Mouse (Mus musculus): ENCODE measurements at regions not wholly inside any gene's neighbourhood (a gene's known extent, or its start where the extent isn't known, plus 50 kb on each side); places are given as distances from the start of the nearest gene placed in this dataset.

GRCm38 (mm10) chr8:115626396-115627136, 81.0 kb downstream of the Maf start:
- no peak for DNase-seq
- intact Hi-C loops (cut with DNase I; ENCODE audit: low total_unique reads) = no loop called here

- intact Hi-C loops (cut with DNase I; ENCODE audit: low total_unique reads) = no loop called here
- no peak for DNase-seq
These were observed 82.5 kb downstream of the Maf start for GRCm38 (mm10) chr8:115625072-115625471.

DNA sequence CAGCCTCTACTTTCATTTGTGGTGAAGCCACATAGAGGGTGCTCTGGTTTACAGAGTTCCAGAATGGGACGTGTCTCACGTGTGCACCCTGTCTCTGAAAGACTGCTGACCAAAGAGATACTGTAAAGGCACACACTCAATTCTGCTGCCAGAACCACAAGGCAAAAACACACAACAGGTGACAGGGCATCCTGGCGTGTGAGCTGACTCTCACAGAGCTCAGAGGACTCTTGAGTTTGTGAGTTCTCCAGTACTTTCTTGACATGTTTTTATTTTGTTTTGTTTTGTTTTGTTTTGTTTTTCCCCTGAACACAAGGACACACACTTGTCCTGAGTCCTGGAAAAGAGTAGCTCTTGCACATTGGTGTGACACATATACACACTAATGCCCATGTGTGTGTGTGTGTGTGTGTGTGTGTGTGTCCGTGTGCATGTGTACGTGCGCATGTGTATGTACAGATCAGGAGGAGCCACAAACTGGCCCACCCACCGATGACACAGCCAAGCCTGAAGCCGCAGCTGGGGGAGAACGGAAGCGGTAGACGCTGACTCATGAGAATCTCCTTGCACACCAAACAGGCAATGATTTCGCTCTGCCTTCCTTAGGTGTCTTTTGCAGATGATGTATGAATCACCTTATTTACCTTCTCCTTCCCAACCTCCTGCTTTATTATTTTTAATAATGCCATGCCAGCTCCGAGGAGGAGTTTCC, 89.4 kb downstream of the Maf start:
- peak; percentile 19 for DNase-seq
- intact Hi-C loops (cut with DNase I; ENCODE audit: low total_unique reads) = no loop called here

DNA sequence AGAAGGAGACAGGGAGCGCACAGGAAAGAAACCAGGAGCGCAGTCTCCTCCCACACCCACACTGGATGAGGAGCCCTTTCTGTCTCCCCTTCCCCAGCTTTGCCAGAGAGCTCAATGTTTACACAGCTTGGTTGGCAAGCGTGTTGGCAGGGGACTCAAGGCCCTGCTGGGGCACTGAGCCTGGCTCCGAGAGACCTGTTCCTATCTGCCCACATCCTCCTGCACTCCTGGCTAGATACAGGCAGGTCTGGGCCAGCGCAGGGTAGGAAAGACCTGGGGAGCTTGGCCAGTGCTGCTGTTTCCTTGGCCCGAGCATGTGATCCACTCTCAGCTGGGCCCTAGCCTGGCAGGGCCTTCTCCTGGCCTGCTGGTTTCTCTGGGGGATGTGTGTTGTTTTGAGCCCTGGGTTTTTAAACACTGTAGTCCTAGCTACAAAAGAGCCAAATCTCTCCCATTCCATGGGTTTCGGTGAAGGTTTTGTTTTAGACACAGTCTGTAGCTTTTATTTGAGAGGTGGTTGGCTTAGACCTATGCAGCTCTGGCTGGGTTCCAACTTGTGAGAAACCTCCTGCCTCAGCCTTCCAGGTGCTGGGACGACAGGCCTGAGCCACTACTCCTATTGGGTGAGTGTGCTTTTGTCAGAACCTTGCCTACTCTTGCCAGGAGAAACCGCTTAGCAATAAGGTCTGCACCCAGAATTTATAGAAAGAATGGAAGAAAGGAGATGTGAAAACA, 90.6 kb downstream of the Maf start:
- peak; percentile 22 for DNase-seq
- intact Hi-C loops (cut with DNase I; ENCODE audit: low total_unique reads) = no loop called here

GRCm38 (mm10) chr8:115613946-115614584, 93.5 kb downstream of the Maf start:
- intact Hi-C loops (cut with DNase I; ENCODE audit: low total_unique reads) = no loop called here
- no peak for DNase-seq

GRCm38 (mm10) chr8:115612119-115612518, 95.5 kb downstream of the Maf start:
- intact Hi-C loops (cut with DNase I; ENCODE audit: low total_unique reads) = no loop called here
- no peak for DNase-seq

GRCm38 (mm10) chr8:115599771-115600170, 107.8 kb downstream of the Maf start:
- no peak for DNase-seq
- intact Hi-C loops (cut with DNase I; ENCODE audit: low total_unique reads) = no loop called here

GRCm38 (mm10) chr8:115597226-115597953, 110.2 kb downstream of the Maf start:
- peak; percentile 18 for DNase-seq
- intact Hi-C loops (cut with DNase I; ENCODE audit: low total_unique reads) = no loop called here

GRCm38 (mm10) chr8:115589721-115590120, 117.9 kb downstream of the Maf start:
- intact Hi-C loops (cut with DNase I; ENCODE audit: low total_unique reads) = no loop called here
- DNase-seq = no peak

DNA sequence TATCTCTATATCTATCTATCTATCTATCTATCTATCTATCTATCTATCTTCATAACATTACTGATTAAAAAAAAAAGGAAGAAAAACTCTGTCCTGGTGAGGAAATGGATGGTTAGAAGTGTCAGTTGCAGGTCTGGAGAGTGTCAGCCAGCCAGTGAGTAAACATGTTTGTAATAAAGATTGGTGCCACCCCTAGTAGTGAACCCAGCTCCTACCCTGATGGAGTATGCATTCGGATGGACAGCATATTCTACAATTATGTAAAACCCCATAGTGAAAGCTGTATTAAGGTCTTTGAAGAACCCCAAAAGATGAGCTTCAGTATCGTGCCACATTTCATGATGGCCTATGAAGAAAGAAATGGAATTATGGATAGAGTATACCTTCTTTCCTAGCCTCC, 118.5 kb downstream of the Maf start:
- no peak for DNase-seq
- intact Hi-C loops (cut with DNase I; ENCODE audit: low total_unique reads) = no loop called here

DNA sequence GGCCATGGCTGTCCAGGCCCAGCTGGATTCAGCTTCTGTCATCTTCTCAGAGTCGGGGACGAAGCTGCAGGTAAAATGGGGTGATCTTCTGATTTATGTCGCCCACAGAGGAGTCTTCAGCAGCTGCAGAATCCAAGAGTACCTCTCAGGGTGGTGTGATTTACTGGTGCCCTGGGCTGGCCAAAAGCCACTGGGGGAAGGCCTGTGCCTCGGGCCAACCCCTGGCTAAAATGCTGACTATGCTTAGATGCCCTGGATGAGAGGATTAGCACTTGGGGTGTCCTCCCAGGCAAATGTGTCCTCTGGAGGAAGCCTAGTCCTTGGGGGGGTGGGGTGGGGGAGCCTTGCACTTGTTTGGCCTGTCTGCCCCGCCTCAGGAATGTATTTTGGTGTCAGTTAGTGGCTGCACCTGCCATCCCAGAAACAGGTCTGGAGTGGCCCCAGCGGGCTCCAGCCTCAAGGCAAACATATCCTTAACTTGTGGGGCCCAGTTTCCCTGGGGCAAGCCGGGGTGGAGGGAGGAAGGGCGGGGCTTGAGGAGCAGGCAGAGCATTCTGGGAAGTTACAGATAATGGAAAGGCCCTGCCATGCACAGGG, 123.2 kb downstream of the Maf start:
- DNase-seq = peak; percentile 69
- intact Hi-C loops (cut with DNase I; ENCODE audit: low total_unique reads) = no loop called here

- DNase-seq = no peak
- intact Hi-C loops (cut with DNase I; ENCODE audit: low total_unique reads) = no loop called here
These were observed 124.4 kb downstream of the Maf start for GRCm38 (mm10) chr8:115583221-115583620.

- intact Hi-C loops (cut with DNase I; ENCODE audit: low total_unique reads) = no loop called here
- peak; percentile 7 for DNase-seq
These were observed 125.6 kb downstream of the Maf start for GRCm38 (mm10) chr8:115581940-115582517.

GRCm38 (mm10) chr8:115568394-115568793, 139.2 kb downstream of the Maf start:
- DNase-seq = no peak
- intact Hi-C loops (cut with DNase I; ENCODE audit: low total_unique reads) = no loop called here

- intact Hi-C loops (cut with DNase I; ENCODE audit: low total_unique reads) = no loop called here
- DNase-seq = no peak
These were observed 141.8 kb downstream of the Maf start for GRCm38 (mm10) chr8:115565768-115566167.

DNA sequence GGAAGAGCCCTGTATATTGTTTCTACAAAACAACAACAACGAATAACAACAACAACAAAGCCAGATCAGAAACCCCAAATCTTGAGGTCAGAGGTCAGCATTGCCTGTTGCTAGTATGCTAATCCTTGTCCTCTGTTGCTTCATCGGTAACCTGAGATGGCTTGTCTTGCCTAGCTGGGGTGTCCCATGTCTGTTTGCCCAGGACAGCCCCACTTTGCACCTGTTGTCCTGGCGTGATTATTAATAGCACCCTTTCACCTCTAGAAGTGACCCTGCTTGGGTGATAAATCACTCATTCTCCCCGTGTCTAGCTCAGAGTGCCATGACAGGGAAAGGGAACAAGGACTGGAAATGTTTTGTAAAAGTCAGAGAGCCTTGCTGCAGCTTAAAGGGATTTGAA, 145.2 kb downstream of the Maf start:
- peak; percentile 40 for DNase-seq
- intact Hi-C loops (cut with DNase I; ENCODE audit: low total_unique reads) = no loop called here

- intact Hi-C loops (cut with DNase I; ENCODE audit: low total_unique reads) = no loop called here
- no peak for DNase-seq
These were observed 146.3 kb downstream of the Maf start for GRCm38 (mm10) chr8:115560985-115561916.

DNA sequence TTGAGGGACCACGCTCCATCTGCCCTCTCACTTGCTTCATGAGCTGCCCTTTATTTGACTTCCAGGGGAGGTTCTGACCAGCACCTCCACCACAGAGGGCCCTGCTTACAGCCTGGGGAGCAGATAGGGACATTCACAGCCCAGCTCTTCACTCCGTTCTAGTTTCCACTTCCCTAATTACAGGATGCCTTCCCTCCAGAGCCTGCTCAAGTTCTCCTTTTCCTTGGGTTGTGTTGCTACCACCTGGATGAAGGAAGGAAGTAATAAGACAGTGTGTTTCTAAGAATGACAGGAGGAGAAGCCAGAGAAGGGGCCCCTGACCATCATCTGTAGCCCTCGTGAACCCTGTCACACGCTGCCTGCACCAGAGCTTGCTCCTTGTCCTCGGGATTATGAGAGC, 152.1 kb downstream of the Maf start:
- DNase-seq = no peak

More for the DNA sequence above, 152.1 kb downstream of the Maf start:
- intact Hi-C loops (cut with DNase I; ENCODE audit: low total_unique reads) = no loop called here
